Mouse (Mus musculus) frontal cortex, postnatal 25 days (tissue): Measurements from ENCODE around the gene Cd46.
A peak's percentile ranks its signal among the peaks of the same experiment; 100 is the strongest.

ENCODE experiments used
- DNase-seq, 2 experiments: peaks; one replicate each; pipeline ENCODE4 v3.0.0; 2022; ENCODE audit warnings: low spot score in 2 of 2

The Cd46 gene

GRCm38 (mm10) chr1:195018089-195018999 is 73.7 kb downstream of the Cd46 start:
- DNase-seq = peak; percentile 88 to 92

- DNase-seq = no peak
These were observed 74.4 kb downstream of the Cd46 start for GRCm38 (mm10) chr1:195017626-195018025.

- peak; percentile 52 to 60 for DNase-seq
These were observed 75.1 kb downstream of the Cd46 start for GRCm38 (mm10) chr1:195016811-195017501.

GRCm38 (mm10) chr1:195015281-195015680 is 76.8 kb downstream of the Cd46 start:
- DNase-seq = no peak

GRCm38 (mm10) chr1:195014201-195014885 is 77.7 kb downstream of the Cd46 start:
- no peak for DNase-seq

- DNase-seq = no peak
These were observed 79.5 kb downstream of the Cd46 start for GRCm38 (mm10) chr1:195012531-195012930.

GRCm38 (mm10) chr1:195006267-195006666 is 85.8 kb downstream of the Cd46 start:
- DNase-seq = no peak

- no peak for DNase-seq
These were observed 87.9 kb downstream of the Cd46 start for GRCm38 (mm10) chr1:195004194-195004593.

- no peak for DNase-seq
These were observed 88.7 kb downstream of the Cd46 start for GRCm38 (mm10) chr1:195003328-195003727.

GRCm38 (mm10) chr1:194998396-194998795 is 93.7 kb downstream of the Cd46 start:
- no peak for DNase-seq

GRCm38 (mm10) chr1:194995196-194995595 is 96.9 kb downstream of the Cd46 start:
- no peak for DNase-seq

GRCm38 (mm10) chr1:194994262-194994661 is 97.8 kb downstream of the Cd46 start:
- DNase-seq = no peak

GRCm38 (mm10) chr1:194993409-194993988 is 98.5 kb downstream of the Cd46 start:
- no peak for DNase-seq

- DNase-seq = no peak
These were observed 99.3 kb downstream of the Cd46 start for GRCm38 (mm10) chr1:194992589-194993317.

- DNase-seq = no peak
These were observed 100.4 kb downstream of the Cd46 start for GRCm38 (mm10) chr1:194991654-194992053.

GRCm38 (mm10) chr1:194990976-194991375 is 101.1 kb downstream of the Cd46 start:
- DNase-seq = no peak

- no peak for DNase-seq
These were observed 103.0 kb downstream of the Cd46 start for GRCm38 (mm10) chr1:194989024-194989423.
